Mouse (Mus musculus) lung, adult 2 months (tissue): ENCODE results near the gene Palmd. TPM values are rescaled to one million over a fixed set of nuclear protein-coding genes. Genes with fewer than 3 reads are reported as not detected.
A peak's percentile ranks its signal among the peaks of the same experiment; 100 is the strongest.

Experiments
- DNase-seq: peaks from one replicate; pipeline ENCODE4 v3.0.0; 2022
- H3K4me1 ChIP-seq: fragments of 200-500 bp; 2 replicates; pipeline ENCODE4 v1.6.1; 2011; ENCODE audit warnings: low read length; ENCODE audit not compliant: control insufficient read depth, insufficient read depth
- H3K4me3 ChIP-seq: fragments of 200-500 bp; replicated peaks from 2 replicates; pipeline ENCODE3; 2011; ENCODE audit warnings: low read depth, mild to moderate bottlenecking, control low read depth, low read length; ENCODE audit errors: extremely low read depth
- CTCF ChIP-seq: fragments of 200-500 bp; IDR thresholded peaks from 2 replicates; pipeline ENCODE4 v1.5.1; 2011; ENCODE audit warnings: mild to moderate bottlenecking, low read length, control low read depth; ENCODE audit not compliant: insufficient read depth
- POLR2A ChIP-seq: fragments of 200-500 bp; IDR thresholded peaks from 2 replicates; pipeline ENCODE4 v1.6.1; 2011; ENCODE audit warnings: low read depth, mild to moderate bottlenecking, control low read depth, low read length, borderline replicate concordance; ENCODE audit errors: extremely low read depth
- WGBS: fragments of 180-500 bp; shearing (Covaris S2); methylation state at CpG from one replicate; pipeline ENCODE4 v1.1.7; 2018; 5-methylcytosine and 5-hydroxymethylcytosine counted together
- polyA plus RNA-seq: library from polyadenylated mRNA; depleted of rRNA; stranded (reverse); fragments of >200 nt; gene quantifications from 2 replicates; pipeline ENCODE4 v1.2.3, GENCODE M21; 2012

Palmd gene
- polyA plus RNA-seq, 1 experiment, result 10.5 TPM

DNA sequence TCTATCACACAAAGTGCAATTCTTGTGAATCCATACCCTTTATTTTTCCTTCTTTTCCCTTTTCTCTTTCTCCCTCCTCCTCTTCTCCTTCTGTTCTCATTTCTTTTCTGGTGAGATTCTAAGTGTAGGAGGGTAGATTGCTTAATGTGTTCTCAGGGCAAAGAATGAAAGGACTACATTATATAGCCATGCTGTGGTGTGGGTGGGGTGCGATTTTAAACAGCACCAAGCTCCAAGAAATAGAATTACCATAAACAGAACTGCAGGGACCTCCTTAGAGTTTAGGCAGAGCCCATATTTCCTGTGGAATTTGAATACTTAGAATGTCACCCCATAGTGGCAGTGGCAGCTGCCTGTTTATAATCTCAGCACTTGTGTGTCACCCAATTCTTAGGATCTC is 17.0 kb upstream of the Palmd start:
- 50% methylated on average over 1 of the region's 1 CpGs for WGBS
- no peak for DNase-seq
- no peak for TF ChIP-seq CTCF
- no peak for TF ChIP-seq POLR2A
- H3K4me3 ChIP-seq, result no peak overlapping the region
- H3K4me1 ChIP-seq, result no peaks in the 10 kb centered on the region; the same call in none of the 2 replicates

DNA sequence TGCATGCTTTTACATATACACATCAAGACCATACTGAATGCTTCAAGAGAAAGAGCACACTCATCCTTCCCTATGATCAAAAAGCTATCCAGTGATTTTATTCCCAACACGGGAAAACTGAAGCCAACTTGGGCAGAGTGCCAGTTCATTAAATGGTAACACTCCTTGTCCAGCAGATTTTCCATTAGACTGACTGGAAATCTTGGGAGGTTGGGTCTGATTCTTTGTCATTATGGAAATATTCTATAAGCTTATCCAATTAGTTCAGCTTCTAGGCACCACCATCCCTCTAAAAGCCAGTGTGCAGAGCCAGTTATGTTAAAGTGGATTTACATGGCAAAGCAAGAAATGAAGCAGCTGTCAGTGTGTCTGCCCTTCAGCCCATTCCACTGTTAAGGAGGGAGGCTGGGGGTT is 16.3 kb upstream of the Palmd start:
- WGBS, result 26% methylated on average over 1 of the region's 1 CpGs
- Histone ChIP-seq H3K4me3 (no peak overlapping the region), H3K4me1 (no peaks in the 10 kb centered on the region; the same call in none of the 2 replicates)
- no peak for DNase-seq
- TF ChIP-seq POLR2A (no peak), CTCF (no peak)

DNA sequence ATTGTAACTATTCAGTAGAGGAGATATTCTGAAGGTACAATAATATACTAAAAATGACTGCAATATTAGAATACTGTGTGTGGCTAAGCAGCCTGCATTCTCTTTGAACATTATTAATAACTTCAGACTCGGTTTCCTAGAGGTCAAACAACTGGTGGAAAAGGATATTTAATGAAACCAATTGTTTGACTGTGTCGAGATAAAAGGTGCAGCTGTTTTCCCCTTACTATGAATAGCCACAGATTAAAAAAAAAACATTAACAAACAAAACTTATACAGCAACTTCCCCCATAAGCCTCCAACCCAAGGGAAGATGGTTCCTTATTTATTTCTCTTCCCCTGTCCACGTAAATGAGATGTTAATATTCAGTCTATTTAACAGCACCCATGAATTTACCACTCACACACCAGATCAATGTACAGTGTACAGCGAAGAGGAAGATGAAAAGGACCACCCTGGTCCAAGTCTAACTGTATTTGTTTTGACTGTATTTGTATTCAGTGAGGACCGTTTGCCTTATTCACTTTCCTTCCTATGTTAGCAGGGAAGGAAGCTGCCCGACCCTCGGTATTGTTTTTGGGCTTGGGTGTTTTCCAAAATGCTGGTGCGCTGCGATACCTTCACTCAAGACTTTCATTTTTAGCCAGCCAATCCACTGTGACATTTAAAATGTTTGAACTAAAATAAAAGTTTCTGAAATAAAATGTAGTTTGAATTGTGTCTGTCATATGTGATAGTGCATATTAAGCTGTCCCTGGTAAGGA is 13.2 kb upstream of the Palmd start:
- whole genome bisulfite sequencing, result 34% methylated on average over 9 of the region's 9 CpGs
- Histone ChIP-seq H3K4me1 (no peaks in the 10 kb centered on the region; the same call in none of the 2 replicates), H3K4me3 (peak overlapping the region; percentile 55)
- DNase-seq, result no peak
- TF ChIP-seq CTCF, result no peak
- TF ChIP-seq POLR2A, result no peak

DNA sequence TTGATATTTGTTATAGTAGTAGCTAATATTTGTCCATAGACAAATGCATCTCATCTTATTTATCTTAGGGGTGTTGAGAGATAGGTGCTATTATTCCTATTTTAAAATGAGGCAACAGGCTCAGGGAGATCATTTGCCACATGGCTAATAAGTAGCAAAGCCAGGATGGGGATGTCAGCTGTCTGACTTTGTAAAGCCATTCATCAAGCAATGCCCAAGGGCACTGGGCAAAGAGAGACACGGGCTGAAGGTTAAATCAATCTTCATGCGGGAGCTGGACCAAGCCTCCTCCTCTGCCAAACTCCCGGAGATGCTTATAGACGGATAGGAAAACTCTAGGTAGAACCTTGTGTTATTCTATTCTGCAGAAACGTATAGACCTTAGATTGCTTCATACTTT is 999 bp upstream of the Palmd start:
- TF ChIP-seq CTCF, result no peak
- no peak for TF ChIP-seq POLR2A

DNA sequence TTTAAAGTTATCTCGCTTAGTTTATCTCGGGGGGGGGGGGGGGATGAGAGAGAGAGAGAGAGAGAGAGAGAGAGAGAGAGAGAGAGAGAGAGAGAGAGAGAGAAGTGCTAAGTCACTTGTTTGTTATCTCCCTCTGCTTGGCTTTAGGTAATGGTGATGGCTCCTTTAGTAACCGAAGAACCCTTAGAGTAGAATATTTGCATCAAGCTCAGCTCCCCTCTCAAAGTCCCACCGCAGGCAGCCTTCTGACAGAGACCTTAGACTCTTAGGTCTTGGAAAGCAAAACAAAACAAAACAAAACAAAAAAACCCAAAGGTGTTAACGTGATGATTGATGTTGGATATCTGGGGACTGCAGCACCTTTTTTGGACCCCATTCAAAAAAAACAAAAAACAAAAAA is 216 bp upstream of the Palmd start:
- TF ChIP-seq POLR2A, result no peak
- TF ChIP-seq CTCF, result no peak
- 23% methylated on average over 4 of the region's 5 CpGs for WGBS
- DNase-seq, result no peak
- Histone ChIP-seq H3K4me1 (no peaks in the 10 kb centered on the region), H3K4me3 (peak overlapping the region; percentile 60)

More for the DNA sequence above, 999 bp upstream of the Palmd start:
- WGBS, result 71% methylated on average over 5 of the region's 5 CpGs
- DNase-seq, result no peak
- Histone ChIP-seq H3K4me3 (no peak overlapping the region), H3K4me1 (no peaks in the 10 kb centered on the region)

DNA sequence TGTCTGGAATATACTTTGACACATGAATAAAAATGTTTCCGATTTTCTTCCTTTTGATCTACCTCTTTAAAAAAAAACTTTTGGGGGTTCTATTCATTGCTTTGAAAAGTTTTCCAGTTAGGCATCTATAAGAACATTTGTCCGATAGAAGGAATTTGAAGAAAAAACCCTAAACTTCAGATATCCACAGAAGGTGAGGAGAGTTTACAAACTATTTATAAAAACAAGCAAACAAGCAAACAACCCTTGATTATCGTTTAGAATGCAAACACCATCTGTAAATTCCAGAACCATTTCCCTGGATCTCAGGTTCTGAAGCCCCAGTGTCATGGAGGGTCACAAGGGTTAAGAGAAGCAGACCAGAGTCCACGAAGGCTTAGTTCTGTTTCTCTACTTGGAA is 820 bp downstream of the Palmd start, which contains the start of gene 4930455H04Rik:
Gene 4930455H04Rik, plus strand, starts transcription at position 301 of the 400 bp plus-strand sequence.
- Histone ChIP-seq H3K4me1 (peaks cover 2% of the 10 kb centered on the region; the same call in 1 of the 2 replicates), H3K4me3 (peak within 1 kb of the TSS; percentile 60)
- WGBS, result 32% methylated on average over 4 of the region's 4 CpGs
- DNase-seq, result no peak
- no peak for TF ChIP-seq POLR2A
- TF ChIP-seq CTCF, result no peak

DNA sequence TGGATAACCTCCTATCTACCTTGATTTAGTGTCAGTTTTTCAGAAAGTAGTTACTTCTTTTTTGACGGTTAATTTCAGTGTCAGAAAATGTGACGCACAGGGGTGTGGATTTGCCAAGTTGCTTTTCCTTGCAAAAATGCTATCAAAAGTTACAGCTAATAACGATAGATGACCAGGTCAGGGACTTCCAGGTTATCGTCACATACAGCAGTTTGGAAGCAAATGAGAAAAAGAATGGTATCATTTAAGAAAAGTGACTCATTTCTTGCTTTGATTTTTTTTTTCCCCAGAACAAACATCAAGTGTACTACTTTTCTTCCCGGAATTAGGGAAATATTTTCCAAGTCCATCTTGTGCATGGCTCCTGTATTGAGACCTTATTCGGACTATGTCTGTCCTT is 1.4 kb downstream of the Palmd start:
- H3K4me3 ChIP-seq, result peak overlapping the region; percentile 60
- TF ChIP-seq CTCF (no peak), POLR2A (no peak)
- no peak for DNase-seq
- peaks cover 2% of the 10 kb centered on the region; the same call in 1 of the 2 replicates for H3K4me1 ChIP-seq
- 43% methylated on average over 6 of the region's 6 CpGs for WGBS

DNA sequence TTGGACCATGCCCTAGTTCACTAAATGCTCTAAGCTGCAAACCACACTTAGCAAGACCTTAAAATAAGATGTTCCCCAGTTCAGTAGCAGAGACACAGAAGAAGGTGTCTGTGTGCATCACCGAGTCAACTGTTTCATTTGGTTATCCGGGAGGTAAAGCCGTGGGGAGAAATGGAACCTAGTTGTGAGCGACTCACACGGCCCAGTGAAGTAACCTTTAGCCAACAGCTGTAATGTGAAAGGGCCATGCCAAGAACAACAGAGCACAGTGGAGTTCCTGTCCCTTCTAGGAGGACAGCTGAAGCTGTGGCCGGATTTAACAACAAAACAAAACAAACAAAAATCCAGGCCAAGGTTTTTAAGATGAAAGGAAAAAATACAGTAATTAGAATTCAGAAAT is 2.0 kb downstream of the Palmd start:
- TF ChIP-seq CTCF, result no peak
- no peak for TF ChIP-seq POLR2A
- H3K4me3 ChIP-seq, result peak overlapping the region; percentile 69
- 39% methylated on average over 6 of the region's 6 CpGs for WGBS
- H3K4me1 ChIP-seq, result peaks cover 2% of the 10 kb centered on the region; the same call in 1 of the 2 replicates
- DNase-seq, result no peak

DNA sequence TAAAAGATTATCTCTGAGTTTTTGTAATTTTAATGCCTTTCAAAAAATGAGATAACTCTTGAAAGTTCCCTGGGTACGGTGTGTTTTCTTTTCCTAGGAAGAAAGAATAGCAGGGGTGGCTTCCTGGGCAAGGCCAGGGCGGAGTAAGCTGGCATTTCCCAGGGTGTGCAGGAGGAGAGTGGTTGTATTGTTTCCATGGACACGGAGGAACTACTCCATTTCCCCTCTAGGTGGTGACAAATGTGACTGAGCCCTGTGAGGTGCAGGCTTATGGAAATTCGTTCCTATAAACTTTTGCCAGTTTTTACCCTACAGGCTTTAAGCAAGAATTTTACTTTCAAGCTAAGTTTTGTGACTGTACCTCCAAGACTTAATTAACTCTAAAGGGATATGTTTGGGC is 2.6 kb downstream of the Palmd start:
- TF ChIP-seq CTCF (peak; percentile 50), POLR2A (peak; percentile 24; the same call in 1 of the 2 replicates)
- 12% methylated on average over 4 of the region's 4 CpGs for WGBS

DNA sequence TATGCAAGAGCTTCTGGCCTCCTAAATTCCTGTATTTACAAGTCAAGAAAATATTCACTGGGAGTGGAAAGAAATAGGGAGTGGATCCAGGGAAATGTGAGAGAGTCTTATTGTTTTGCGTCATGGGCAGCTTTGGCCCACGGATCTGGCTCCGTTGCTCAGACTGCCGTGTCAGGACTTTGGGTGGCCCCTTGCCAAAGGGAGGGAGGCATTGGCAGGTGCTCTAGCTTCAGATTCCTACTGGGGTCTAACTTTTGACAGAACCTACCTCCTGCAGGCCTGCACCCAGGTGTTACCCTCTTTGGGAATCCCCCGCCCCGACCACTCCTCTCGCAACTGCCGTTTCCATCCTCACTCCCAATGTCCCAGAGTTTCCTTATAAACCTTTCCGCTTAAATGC is 4.4 kb downstream of the Palmd start:
- 64% methylated on average over 9 of the region's 9 CpGs for WGBS
- DNase-seq, result no peak
- TF ChIP-seq POLR2A (no peak), CTCF (no peak)
- Histone ChIP-seq H3K4me1 (peaks cover 2% of the 10 kb centered on the region; the same call in 1 of the 2 replicates), H3K4me3 (no peak overlapping the region)

More for the DNA sequence above, 2.6 kb downstream of the Palmd start:
- no peak for DNase-seq
- peaks cover 2% of the 10 kb centered on the region; the same call in 1 of the 2 replicates for H3K4me1 ChIP-seq
- peak overlapping the region; percentile 69 for H3K4me3 ChIP-seq
